33 mouse cellular contexts compared by ENCODE assay signal in genomic region chr17:36022098-36022497, GRCm38 (mm10). TPM values are rescaled to one million over a fixed set of nuclear protein-coding genes. Genes with fewer than 3 reads are reported as not detected.
DNase-seq lines count a peak whose midpoint lies in the region; ATAC-seq and TF ChIP-seq lines count a peak whose summit lies in the region.
"Had no signal": no experiment of that assay in that cellular context is flagged by ENCODE, and none has a peak within 500 bp of the region (broad histone marks: within the 10 kb centered on the region; RNA-seq: fewer than 3 reads in every experiment).

No protein-coding gene starts in this region.

- no peak overlapping the region for H3K4me3 ChIP-seq in heart, adult 2 months
- no peak overlapping the region for H3K4me3 ChIP-seq in liver, postnatal 0 days (ENCODE audit: low read depth, low read length)
- H3K4me3 ChIP-seq in MEL (ENCODE audit: control insufficient read depth in 1 of 2, insufficient read depth in 1 of 2, low read depth in 2 of 2, low read length in 2 of 2): no peak overlapping the region
- no peak overlapping the region for H3K4me3 ChIP-seq in bone marrow, adult 2 months (replicated peaks; ENCODE audit: control insufficient read depth, low read depth, low read length)
- H3K4me3 ChIP-seq: embryonic facial prominence, embryonic 10.5 days; embryonic facial prominence, embryonic 13.5 days; forebrain, embryonic 12.5 days; forebrain, embryonic 15.5 days; heart, embryonic 10.5 days; heart, embryonic 13.5 days; hindbrain, embryonic 10.5 days; hindbrain, embryonic 13.5 days had no signal

- no peaks in the 10 kb centered on the region; the same call in 1 of the 2 replicates for H3K36me3 ChIP-seq in heart, adult 2 months (ENCODE audit: control insufficient read depth, insufficient read depth, low read length)
- H3K36me3 ChIP-seq in liver, postnatal 0 days (replicated peaks; ENCODE audit: insufficient read depth, low read length): peaks cover 11% of the 10 kb centered on the region
- H3K36me3 ChIP-seq in MEL (ENCODE audit: control insufficient read depth in 1 of 2, insufficient read depth in 2 of 2, low read length in 2 of 2): peaks cover under 1 to 67% of the 10 kb centered on the region in 2 experiments
- H3K36me3 ChIP-seq: embryonic facial prominence, embryonic 10.5 days; embryonic facial prominence, embryonic 13.5 days; forebrain, embryonic 12.5 days; forebrain, embryonic 15.5 days; heart, embryonic 10.5 days; heart, embryonic 13.5 days; hindbrain, embryonic 10.5 days; hindbrain, embryonic 13.5 days had no signal

- H3K79me2 ChIP-seq in heart, adult 2 months (replicated peaks; ENCODE audit: control insufficient read depth, insufficient read depth, low read length): no peaks in the 10 kb centered on the region
- peaks cover 74% of the 10 kb centered on the region for H3K79me2 ChIP-seq in MEL (ENCODE audit: control insufficient read depth, insufficient read depth, low read length, poor library complexity)

- peaks cover under 1% of the 10 kb centered on the region; the same call in 1 of the 2 replicates for H3K9me3 ChIP-seq in liver, postnatal 0 days (ENCODE audit: low read length)
- H3K9me3 ChIP-seq in MEL (replicated peaks; ENCODE audit: insufficient read depth, low read length): no peaks in the 10 kb centered on the region
- H3K9me3 ChIP-seq: embryonic facial prominence, embryonic 10.5 days; embryonic facial prominence, embryonic 13.5 days; forebrain, embryonic 12.5 days; forebrain, embryonic 15.5 days; heart, embryonic 10.5 days; heart, embryonic 13.5 days; hindbrain, embryonic 10.5 days; hindbrain, embryonic 13.5 days had no signal

- ATAC-seq in liver, postnatal 0 days: no peak
- ATAC-seq: activated CD4-positive, CD25-positive, alpha-beta regulatory T cell, adult 4 months; CD4-positive, CD25-positive, alpha-beta regulatory T cell, adult 4 months; forebrain, embryonic 15.5 days; hindbrain, embryonic 16.5 days had no signal

- TF ChIP-seq EP300 in heart, adult 2 months (IDR thresholded peaks at IDR 0.05; ENCODE audit: insufficient read depth, low read depth, low read length): no peak
- no peak for TF ChIP-seq EP300 in liver, postnatal 0 days (IDR thresholded peaks at IDR 0.05; ENCODE audit: low read depth)
- no peak for TF ChIP-seq EP300 in MEL (IDR thresholded peaks at IDR 0.05; ENCODE audit: low read depth in 1 of 2, low read length in 2 of 2)

- peaks cover 17% of the 10 kb centered on the region for H3K4me1 ChIP-seq in heart, adult 2 months (ENCODE audit: control insufficient read depth, insufficient read depth, low read length)
- peaks cover 43% of the 10 kb centered on the region for H3K4me1 ChIP-seq in liver, postnatal 0 days (ENCODE audit: insufficient read depth)
- H3K4me1 ChIP-seq in MEL (ENCODE audit: control insufficient read depth in 1 of 2, insufficient read depth in 2 of 2, low read length in 2 of 2): peaks cover 39 to 55% of the 10 kb centered on the region in 2 experiments
- H3K4me1 ChIP-seq in bone marrow, adult 2 months (ENCODE audit: control insufficient read depth, insufficient read depth, low read length): peaks cover 13% of the 10 kb centered on the region
- H3K4me1 ChIP-seq: forebrain, embryonic 15.5 days had no signal

- H3K9ac ChIP-seq in heart, adult 2 months (ENCODE audit: low read depth, low read length): no peak overlapping the region
- H3K9ac ChIP-seq in liver, postnatal 0 days (replicated peaks): no peak overlapping the region
- no peak overlapping the region for H3K9ac ChIP-seq in MEL (ENCODE audit: control insufficient read depth, low read depth, low read length, poor library complexity, severe bottlenecking)
- H3K9ac ChIP-seq: embryonic facial prominence, embryonic 13.5 days; forebrain, embryonic 12.5 days; forebrain, embryonic 15.5 days; heart, embryonic 13.5 days; hindbrain, embryonic 13.5 days had no signal

- 94% methylated on average over 9 of the region's 9 CpGs for WGBS in heart, adult 2 months
- 85% methylated on average over 9 of the region's 9 CpGs for WGBS in liver, postnatal 0 days (ENCODE audit: insufficient replicate concordance)
- WGBS in bone marrow, adult 2 months: 71% methylated on average over 9 of the region's 9 CpGs

- no peaks in the 10 kb centered on the region for H3K27me3 ChIP-seq in heart, adult 2 months (ENCODE audit: control insufficient read depth, insufficient read depth, low read length)
- H3K27me3 ChIP-seq in liver, postnatal 0 days (ENCODE audit: insufficient read depth, low read length): no peaks in the 10 kb centered on the region
- no peaks in the 10 kb centered on the region for H3K27me3 ChIP-seq in MEL (ENCODE audit: control insufficient read depth in 1 of 2, insufficient read depth in 2 of 2, low read length in 2 of 2)
- H3K27me3 ChIP-seq: embryonic facial prominence, embryonic 13.5 days; forebrain, embryonic 12.5 days; forebrain, embryonic 15.5 days; heart, embryonic 13.5 days; hindbrain, embryonic 13.5 days had no signal

- no peak for TF ChIP-seq RAD21 in MEL (IDR thresholded peaks at IDR 0.05; ENCODE audit: low read depth, low read length)

- intact Hi-C loops in heart, adult 2 months (cut with DNase I): no loop called here
- intact Hi-C loops in heart, postnatal 36 days (cut with DNase I): no loop called here

- DNase-seq in heart, adult 2 months: no peak
- no peak for DNase-seq in heart, postnatal 36 days
- no peak for DNase-seq in liver, postnatal 0 days
- no peak for DNase-seq in liver
- DNase-seq in MEL (ENCODE audit: low read depth, low spot score): peak; percentile 26
- DNase-seq in cerebellum, postnatal 14 days: no peak
- DNase-seq in neural tube, embryonic 10.5 days (ENCODE audit: extremely low spot score, low spot score): no peak
- DNase-seq: adrenal gland, adult 8-10 months; adrenal gland, postnatal 25 days; cerebellum, adult 18-20 months; cerebellum, adult 9-10 months; cerebellum, postnatal 25 days; embryo, embryonic 11 days; gastrocnemius, postnatal 10 days; gastrocnemius, postnatal 36 days; heart, adult 18-20 months had no signal

- H3K27ac ChIP-seq in heart, adult 2 months: peak overlapping the region; percentile 96
- H3K27ac ChIP-seq in liver, postnatal 0 days (ENCODE audit: low read depth): peak overlapping the region; percentile 97; the same call in 1 of the 2 replicates
- H3K27ac ChIP-seq in MEL (ENCODE audit: control insufficient read depth, low read depth, low read length): peak overlapping the region; percentile 97
- H3K27ac ChIP-seq in bone marrow, adult 2 months (ENCODE audit: control insufficient read depth, insufficient read depth, low read depth, low read length, poor library complexity): peak overlapping the region; percentile 20
- H3K27ac ChIP-seq: embryonic facial prominence, embryonic 10.5 days; embryonic facial prominence, embryonic 13.5 days; forebrain, embryonic 12.5 days; forebrain, embryonic 15.5 days; heart, embryonic 10.5 days; hindbrain, embryonic 10.5 days; hindbrain, embryonic 13.5 days had no signal

- TF ChIP-seq POLR2A in heart, adult 2 months (IDR thresholded peaks at IDR 0.05; ENCODE audit: insufficient read depth, low read depth, low read length): no peak
- TF ChIP-seq POLR2A in MEL (IDR thresholded peaks at IDR 0.05; ENCODE audit: control insufficient read depth in 1 of 2, insufficient read depth in 1 of 2, low read depth in 1 of 2, low read length in 2 of 2, poor library complexity in 1 of 2): no peak
- no peak for TF ChIP-seq POLR2A in bone marrow, adult 2 months (IDR thresholded peaks at IDR 0.05; ENCODE audit: borderline replicate concordance, control insufficient read depth, low read depth, low read length)

- H3K4me2 ChIP-seq in liver, postnatal 0 days (ENCODE audit: low read depth, low read length): no peak overlapping the region
- H3K4me2 ChIP-seq: embryonic facial prominence, embryonic 13.5 days; forebrain, embryonic 12.5 days; forebrain, embryonic 15.5 days; hindbrain, embryonic 13.5 days had no signal

- no peak for TF ChIP-seq CTCF in heart, adult 2 months (IDR thresholded peaks at IDR 0.05)
- TF ChIP-seq CTCF in liver, postnatal 0 days (IDR thresholded peaks at IDR 0.05; ENCODE audit: low read depth): no peak
- TF ChIP-seq CTCF in MEL (IDR thresholded peaks at IDR 0.05 in 2 of 3, conservative IDR thresholded peaks at IDR 0.05 in 1 of 3; ENCODE audit: control insufficient read depth in 1 of 3, insufficient read depth in 1 of 3, low read depth in 2 of 3, low read length in 3 of 3, poor library complexity in 1 of 3, severe bottlenecking in 1 of 3): no peak; a peak in 1 of 6 replicates
- TF ChIP-seq CTCF in bone marrow, adult 2 months (IDR thresholded peaks at IDR 0.05; ENCODE audit: control insufficient read depth, insufficient read depth, low read length): no peak

RNA-seq across cellular contexts. Expression of gene H2-T24, which starts 1.7 kb away (rescaled TPM):
- total RNA-seq in heart, adult 2 months (2021): 1 to 10 TPM; 7.5 to 9.6 TPM
- polyA plus RNA-seq in heart, adult 2 months (2012; rRNA removed): 4.3 and 9.4 TPM in 2 replicates
- 10 to 100 TPM in 1 of 2 experiments, 1 to 10 TPM in 1; 6.5 to 14.0 TPM for total RNA-seq in heart, postnatal 36 days (2021)
- polyA plus RNA-seq in liver, postnatal 0 days (2015; fragmentation: Nextera tagmentation; extraction: Ambion mirVana): 4.6 and 5.4 TPM in 2 replicates
- total RNA-seq in MEL (2012; rRNA removed): 25.4 and 25.9 TPM in 2 replicates
- 10 to 100 TPM in 1 of 2 experiments, not detected in 1; 14.1 TPM for polyA plus RNA-seq in MEL (2012; ENCODE audit: insufficient read depth in 1 of 2, insufficient read length in 2 of 2, low read depth in 1 of 2, low replicate concordance in 2 of 2, missing spikeins in 1 of 2)
- 48.0 and 67.4 TPM in 2 replicates for polyA plus RNA-seq in bone marrow, adult 2 months (2011; ENCODE audit: insufficient read depth, insufficient read length, low replicate concordance, missing spikeins)

RNA-seq across cellular contexts. Expression of gene H2-T23, which starts 10.6 kb away (rescaled TPM):
- 10 to 100 TPM; 27.3 to 34.1 TPM for total RNA-seq in heart, adult 2 months (2021)
- 43.4 and 46.4 TPM in 2 replicates for polyA plus RNA-seq in heart, adult 2 months (2012; rRNA removed)
- 10 to 100 TPM; 23.7 to 38.9 TPM for total RNA-seq in heart, postnatal 36 days (2021)
- 113 and 120 TPM in 2 replicates for polyA plus RNA-seq in liver, postnatal 0 days (2015; fragmentation: Nextera tagmentation; extraction: Ambion mirVana)
- total RNA-seq in MEL (2012; rRNA removed): 18.3 and 20.3 TPM in 2 replicates
- polyA plus RNA-seq in MEL (2012; ENCODE audit: insufficient read depth in 1 of 2, insufficient read length in 2 of 2, low read depth in 1 of 2, low replicate concordance in 2 of 2, missing spikeins in 1 of 2): 10 to 100 TPM in 1 of 2 experiments, not detected in 1; 12.2 TPM
- polyA plus RNA-seq in bone marrow, adult 2 months (2011; ENCODE audit: insufficient read depth, insufficient read length, low replicate concordance, missing spikeins): 60.1 and 94.6 TPM in 2 replicates

RNA-seq across cellular contexts. Expression of gene H2-T22, which starts 20.4 kb away (rescaled TPM):
- 10 to 100 TPM in 1 of 2 experiments, 1 to 10 TPM in 1; 7.4 to 10.6 TPM for total RNA-seq in heart, adult 2 months (2021)
- polyA plus RNA-seq in heart, adult 2 months (2012; rRNA removed): 23.4 and 23.8 TPM in 2 replicates
- 1 to 10 TPM; 9.5 to 10.0 TPM for total RNA-seq in heart, postnatal 36 days (2021)
- 16.2 and 17.1 TPM in 2 replicates for polyA plus RNA-seq in liver, postnatal 0 days (2015; fragmentation: Nextera tagmentation; extraction: Ambion mirVana)
- 22.5 and 27.0 TPM in 2 replicates for total RNA-seq in MEL (2012; rRNA removed)
- polyA plus RNA-seq in MEL (2012; ENCODE audit: insufficient read depth in 1 of 2, insufficient read length in 2 of 2, low read depth in 1 of 2, low replicate concordance in 2 of 2, missing spikeins in 1 of 2): 10 to 100 TPM in 1 of 2 experiments, not detected in 1; 45.5 TPM
- 23.5 and 45.8 TPM in 2 replicates for polyA plus RNA-seq in bone marrow, adult 2 months (2011; ENCODE audit: insufficient read depth, insufficient read length, low replicate concordance, missing spikeins)

RNA-seq across cellular contexts. Expression of gene Gm6034, which starts 20.7 kb away (rescaled TPM):
- not detected for total RNA-seq in heart, adult 2 months (2021)
- polyA plus RNA-seq in heart, adult 2 months (2012; rRNA removed): not detected in 2 replicates
- total RNA-seq in heart, postnatal 36 days (2021): not detected
- polyA plus RNA-seq in liver, postnatal 0 days (2015; fragmentation: Nextera tagmentation; extraction: Ambion mirVana): not detected in 2 replicates
- not detected in 2 replicates for total RNA-seq in MEL (2012; rRNA removed)
- under 1 TPM in 1 of 2 experiments, not detected in 1; 0.11 TPM for polyA plus RNA-seq in MEL (2012; ENCODE audit: insufficient read depth in 1 of 2, insufficient read length in 2 of 2, low read depth in 1 of 2, low replicate concordance in 2 of 2, missing spikeins in 1 of 2)
- polyA plus RNA-seq in bone marrow, adult 2 months (2011; ENCODE audit: insufficient read depth, insufficient read length, low replicate concordance, missing spikeins): not detected in 2 replicates
- total RNA-seq: adrenal gland, postnatal 25 days; gastrocnemius, postnatal 36 days; heart, adult 18-20 months; heart, postnatal 25 days had no signal
- polyA plus RNA-seq: C2C12; cortical plate, adult 2 months; embryonic facial prominence, embryonic 10.5 days; embryonic facial prominence, embryonic 13.5 days; erythroblast, embryonic 14.5 days; forebrain, embryonic 12.5 days; forebrain, embryonic 15.5 days; heart, embryonic 10.5 days; heart, embryonic 13.5 days; heart, embryonic 16.5 days; hindbrain, embryonic 10.5 days; hindbrain, embryonic 13.5 days; hindbrain, embryonic 16.5 days had no signal

RNA-seq across cellular contexts. Expression of gene Gm11127, which starts 36.1 kb away (rescaled TPM):
- total RNA-seq in heart, adult 2 months (2021): 1 to 10 TPM; 3.5 to 4.4 TPM
- polyA plus RNA-seq in heart, adult 2 months (2012; rRNA removed): not detected in 2 replicates
- 1 to 10 TPM; 3.4 to 4.3 TPM for total RNA-seq in heart, postnatal 36 days (2021)
- polyA plus RNA-seq in liver, postnatal 0 days (2015; fragmentation: Nextera tagmentation; extraction: Ambion mirVana): 0.12 TPM in 1 of 2 replicates, not detected in the other
- total RNA-seq in MEL (2012; rRNA removed): 5.8 and 6.4 TPM in 2 replicates
- 1 to 10 TPM in 1 of 2 experiments, not detected in 1; 1.5 TPM for polyA plus RNA-seq in MEL (2012; ENCODE audit: insufficient read depth in 1 of 2, insufficient read length in 2 of 2, low read depth in 1 of 2, low replicate concordance in 2 of 2, missing spikeins in 1 of 2)
- not detected in 2 replicates for polyA plus RNA-seq in bone marrow, adult 2 months (2011; ENCODE audit: insufficient read depth, insufficient read length, low replicate concordance, missing spikeins)
- polyA plus RNA-seq: CD4-positive, CD25-positive, alpha-beta regulatory T cell, adult 4 months; embryonic facial prominence, embryonic 10.5 days; embryonic facial prominence, embryonic 13.5 days; erythroblast, embryonic 14.5 days; forebrain, embryonic 12.5 days; forebrain, embryonic 15.5 days; heart, embryonic 10.5 days; heart, embryonic 13.5 days; hindbrain, embryonic 10.5 days; hindbrain, embryonic 13.5 days; hindbrain, embryonic 16.5 days had no signal

Comparison
In these comparisons a context has a peak if more than half of its experiments do, and no peak if none do; other contexts are left out.
1. H3K27ac ChIP-seq: peak in every context shown above with its lines; median percentile 97 in liver, postnatal 0 days; 97 in MEL; 96 in heart, adult 2 months; 20 in bone marrow, adult 2 months.